Mouse (Mus musculus): ENCODE data around the gene Cc2d2a. TPM values are rescaled to one million over a fixed set of nuclear protein-coding genes. Genes with fewer than 3 reads are reported as not detected.

Gene Cc2d2a
- polyA plus RNA-seq (2017; shearing (Covaris generic)): not detected

DNA sequence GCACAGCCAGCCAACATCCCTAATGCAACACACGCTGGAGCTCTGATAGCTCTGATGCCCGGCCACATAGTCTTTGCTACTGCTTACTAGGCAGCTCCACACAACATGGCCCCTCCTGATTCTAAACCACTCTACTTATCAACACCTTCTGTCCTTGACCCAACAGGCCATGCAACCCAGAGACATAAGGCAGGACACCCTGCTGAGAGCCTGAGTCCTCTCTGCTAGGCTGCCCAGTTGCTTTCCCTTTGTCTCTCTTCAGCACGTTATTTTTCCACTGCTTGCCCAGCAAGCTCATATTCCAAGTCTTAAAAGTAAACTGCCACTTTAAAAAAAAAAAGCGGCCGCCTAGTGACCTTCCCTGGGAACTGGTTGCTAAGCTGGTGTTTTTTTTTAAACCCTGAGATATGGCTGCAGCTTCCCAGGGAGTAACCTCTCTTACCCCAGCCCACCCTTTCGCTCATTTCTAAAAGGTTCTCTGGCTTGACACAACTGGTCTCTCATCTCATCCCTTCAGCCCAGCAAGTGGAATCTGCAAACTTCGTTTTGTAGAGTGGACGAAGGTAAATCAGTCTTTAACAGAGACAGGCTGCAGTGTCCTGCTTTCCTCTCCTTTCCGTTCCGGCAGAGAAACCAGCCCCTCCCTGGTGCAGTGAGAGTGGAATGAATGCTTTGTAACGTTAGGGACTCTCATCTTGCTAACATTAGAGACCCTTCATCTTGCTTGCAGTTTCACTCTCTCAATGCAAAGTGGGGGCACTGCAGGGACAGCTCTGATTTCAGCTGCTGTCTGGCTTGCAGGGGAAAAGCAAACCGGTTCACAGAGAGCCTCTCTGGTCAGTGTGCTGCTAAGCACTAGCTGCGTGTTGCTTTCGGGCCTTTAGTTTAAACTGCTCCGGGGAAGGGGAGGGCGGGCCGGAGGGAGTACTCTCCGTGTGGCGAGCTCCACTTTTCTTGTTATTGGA lies at the start of gene Cc2d2a:
Cc2d2a (plus strand) TSS at position 350 of the 965 bp plus-strand sequence.

Other genes with a start within 250 kb of the Cc2d2a start
- gene C1qtnf7, start 146.8 kb upstream of the Cc2d2a start, polyA plus RNA-seq (2017; shearing (Covaris generic)): not detected
- 0.35 TPM for gene Bst1, start 156.5 kb downstream of the Cc2d2a start, polyA plus RNA-seq (2017; shearing (Covaris generic))
- 68.1 TPM for gene Fbxl5, start 159.3 kb downstream of the Cc2d2a start, polyA plus RNA-seq (2017; shearing (Covaris generic))
- 6.9 TPM for gene Cd38, start 206.2 kb downstream of the Cc2d2a start, polyA plus RNA-seq (2017; shearing (Covaris generic))